Mouse (Mus musculus) fibroblast of lung, adult 2 months (primary cell): ENCODE results near the gene Lpin2.

ENCODE experiments used
- DNase-seq: peaks from one replicate; pipeline ENCODE4 v3.0.0-alpha.2; 2011; ENCODE audit warnings: low read depth

Gene Lpin2

GRCm38 (mm10) chr17:71202136-71202535 is 19.8 kb downstream of the Lpin2 start:
- DNase-seq, result no peak

DNA sequence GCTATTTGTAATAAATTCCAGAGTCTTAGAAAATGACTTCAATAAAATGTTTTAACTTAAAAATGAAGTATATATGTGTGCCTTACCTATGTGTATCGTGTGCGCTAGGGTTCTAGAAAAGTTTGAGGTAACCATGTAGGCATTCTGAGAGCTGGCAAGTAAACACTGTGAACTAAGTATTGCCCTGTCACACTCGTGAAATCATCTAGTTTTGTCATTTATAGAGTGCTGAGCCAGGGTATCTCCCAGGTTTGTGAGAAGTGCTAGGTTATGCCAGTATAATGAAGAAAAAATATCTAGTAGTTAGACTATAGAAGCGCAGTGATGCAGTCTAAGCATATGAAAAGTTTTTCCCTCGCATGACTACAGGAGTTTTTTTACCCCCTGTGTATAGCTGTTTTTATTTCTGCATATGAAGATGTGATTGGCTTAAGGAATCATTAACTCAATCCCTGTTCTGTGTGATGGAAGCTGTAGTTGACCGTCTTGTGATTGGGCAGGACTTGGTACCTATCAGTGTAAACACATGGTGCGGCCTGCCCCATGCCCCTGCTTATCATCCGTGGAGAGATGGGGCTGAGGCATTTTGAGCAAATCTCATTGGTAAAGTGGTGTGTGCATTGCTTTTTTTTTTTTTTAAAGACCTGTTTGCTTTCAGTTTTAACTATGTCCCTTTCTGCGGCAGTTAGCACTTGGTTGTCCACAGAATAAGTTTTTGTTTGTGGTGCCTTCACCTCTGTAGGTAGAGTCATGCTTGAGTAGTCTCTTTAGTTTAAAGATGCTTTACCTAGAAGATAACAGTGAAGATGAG is 21.8 kb downstream of the Lpin2 start:
- no peak for DNase-seq

DNA sequence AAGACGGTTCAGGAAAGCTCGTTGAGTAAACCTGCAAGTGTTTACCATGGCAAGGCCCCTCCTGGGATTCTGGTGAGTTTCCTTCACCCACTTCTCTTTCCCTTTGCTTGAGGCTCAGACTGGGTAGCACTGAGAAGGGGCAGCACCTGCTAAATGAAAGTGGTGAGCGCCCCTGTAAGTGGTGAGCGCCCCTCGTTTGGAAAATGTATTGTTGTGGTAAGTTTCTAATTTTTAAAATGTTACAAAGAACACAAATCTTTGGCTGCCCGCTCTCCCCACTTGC is 22.4 kb downstream of the Lpin2 start:
- no peak for DNase-seq

- DNase-seq, result no peak
Observed at GRCm38 (mm10) chr17:71206136-71206893, 24.0 kb downstream of the Lpin2 start.

DNA sequence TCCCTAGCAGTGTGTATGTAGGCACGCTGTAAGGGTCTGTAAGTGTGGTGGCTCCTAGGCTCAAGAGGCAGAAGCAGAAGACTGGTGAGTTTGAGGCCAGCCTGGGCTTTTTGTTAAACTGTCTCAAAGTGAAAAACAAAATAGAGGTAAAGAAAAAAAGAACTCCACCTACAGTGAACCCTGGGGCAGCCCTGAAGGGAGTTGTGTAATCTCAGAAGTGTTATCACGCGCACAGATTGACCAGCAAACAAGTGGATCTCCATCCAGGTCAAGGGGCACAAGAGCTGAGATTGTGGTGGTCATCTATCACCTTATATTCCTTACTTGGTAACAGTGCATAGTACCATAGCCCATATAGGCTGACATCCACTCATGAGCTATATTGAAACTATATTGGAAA is 24.9 kb downstream of the Lpin2 start:
- DNase-seq, result no peak

GRCm38 (mm10) chr17:71208376-71208775 is 26.0 kb downstream of the Lpin2 start:
- DNase-seq, result no peak

GRCm38 (mm10) chr17:71208921-71209320 is 26.6 kb downstream of the Lpin2 start:
- DNase-seq, result no peak

DNA sequence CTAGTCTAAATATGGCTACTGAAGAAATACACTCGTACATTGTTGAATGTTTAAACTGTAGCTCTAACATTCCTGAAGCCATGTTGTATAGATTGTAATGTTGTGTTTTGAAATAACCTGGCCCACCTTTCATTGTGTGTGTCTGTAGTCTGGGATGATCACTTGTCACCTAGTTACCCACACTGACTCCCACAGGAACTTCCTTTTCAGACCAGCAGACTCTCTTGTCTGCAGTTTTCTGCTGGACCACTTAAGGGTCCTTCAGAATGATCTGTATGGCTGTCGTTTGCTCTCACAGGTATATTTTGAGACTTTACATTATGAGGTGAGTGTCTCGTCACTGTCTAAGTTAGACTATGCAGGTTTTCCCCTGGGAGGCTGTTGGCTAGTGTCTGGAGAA is 27.6 kb downstream of the Lpin2 start:
- no peak for DNase-seq

GRCm38 (mm10) chr17:71211962-71212646 is 29.7 kb downstream of the Lpin2 start:
- DNase-seq, result no peak

GRCm38 (mm10) chr17:71213666-71214065 is 31.3 kb downstream of the Lpin2 start:
- DNase-seq, result no peak

DNA sequence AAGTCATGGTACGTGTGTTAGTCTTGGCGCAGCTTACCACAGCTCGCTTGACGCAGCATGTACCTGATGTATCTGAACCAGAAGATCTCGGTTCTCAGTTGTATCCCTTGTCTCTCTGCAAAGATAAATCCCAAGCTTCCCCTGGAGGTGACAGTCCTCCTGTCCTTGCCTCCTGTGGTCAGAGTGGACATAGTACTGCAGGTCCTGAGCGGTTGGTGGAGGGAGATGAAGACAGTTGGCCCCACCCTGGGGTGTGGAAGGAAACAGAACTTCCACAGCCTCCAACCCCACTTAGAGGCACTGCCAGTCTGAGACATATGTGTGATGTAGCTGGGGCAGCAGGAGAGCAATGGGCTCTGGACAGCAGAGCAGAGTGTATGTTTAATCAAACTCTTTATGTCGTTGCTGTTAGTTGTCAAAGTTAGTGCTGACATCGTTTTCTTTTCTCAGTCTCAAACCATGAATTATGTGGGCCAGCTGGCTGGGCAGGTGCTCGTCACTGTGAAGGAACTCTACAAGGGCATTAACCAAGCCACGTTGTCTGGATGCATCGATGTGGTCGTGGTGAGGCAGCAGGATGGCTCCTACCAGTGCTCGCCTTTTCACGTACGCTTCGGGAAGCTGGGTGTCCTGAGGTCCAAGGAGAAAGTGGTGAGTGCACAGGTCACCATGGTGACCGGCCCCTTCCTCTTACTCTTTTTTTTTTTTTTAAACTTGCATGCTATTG is 32.3 kb downstream of the Lpin2 start:
- DNase-seq, result no peak

DNA sequence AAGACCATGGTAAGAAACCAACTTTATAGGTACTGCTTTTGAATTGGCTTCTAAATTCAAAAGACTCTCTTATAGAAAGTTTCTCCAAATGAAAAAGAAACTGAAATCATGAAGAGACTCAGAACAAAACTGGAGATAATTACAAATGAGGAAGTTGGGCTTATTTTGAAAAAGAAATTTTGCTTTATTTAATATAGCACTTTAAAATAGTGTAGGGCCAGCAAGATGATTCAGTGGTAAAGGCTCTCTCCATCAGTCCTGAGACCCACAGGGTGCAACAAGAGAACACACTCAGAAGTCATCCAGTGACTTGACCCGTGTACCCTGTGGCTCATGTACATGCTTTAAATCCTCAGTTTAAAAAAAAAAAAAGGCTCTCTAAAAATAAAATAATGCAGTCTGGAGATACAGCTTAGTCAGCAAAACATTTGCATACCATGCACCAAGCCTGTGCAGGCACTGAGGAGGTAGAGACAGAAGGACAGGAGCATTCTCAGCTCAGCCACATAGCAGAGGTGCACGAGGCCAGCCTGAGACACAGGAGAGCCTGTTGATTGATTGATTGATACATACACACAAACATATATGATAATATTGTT is 33.0 kb downstream of the Lpin2 start:
- no peak for DNase-seq

- DNase-seq, result no peak
Observed at GRCm38 (mm10) chr17:71216263-71216662, 33.9 kb downstream of the Lpin2 start.

- DNase-seq, result no peak
Observed at GRCm38 (mm10) chr17:71217111-71217685, 34.8 kb downstream of the Lpin2 start.

GRCm38 (mm10) chr17:71221383-71221782 is 39.0 kb downstream of the Lpin2 start:
- no peak for DNase-seq

DNA sequence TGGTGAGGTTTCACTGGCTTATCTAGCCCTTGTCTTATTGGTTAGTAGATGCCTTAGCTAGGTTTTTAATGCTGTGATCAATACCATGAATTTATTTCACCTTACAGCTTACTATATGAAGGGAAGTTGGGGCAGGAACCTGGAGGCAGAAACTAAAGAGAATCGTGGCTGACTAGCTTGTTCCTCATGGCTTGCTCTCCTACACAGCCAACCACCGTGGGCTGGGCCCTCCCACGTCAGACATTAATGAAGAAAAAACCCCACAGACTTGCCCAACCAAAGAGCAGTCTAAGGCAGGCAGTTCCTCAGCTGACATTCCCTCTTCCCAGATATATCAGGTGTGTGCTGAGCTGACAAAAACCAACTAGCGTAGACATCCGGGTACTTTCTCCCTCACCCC is 41.3 kb downstream of the Lpin2 start:
- DNase-seq, result no peak

DNA sequence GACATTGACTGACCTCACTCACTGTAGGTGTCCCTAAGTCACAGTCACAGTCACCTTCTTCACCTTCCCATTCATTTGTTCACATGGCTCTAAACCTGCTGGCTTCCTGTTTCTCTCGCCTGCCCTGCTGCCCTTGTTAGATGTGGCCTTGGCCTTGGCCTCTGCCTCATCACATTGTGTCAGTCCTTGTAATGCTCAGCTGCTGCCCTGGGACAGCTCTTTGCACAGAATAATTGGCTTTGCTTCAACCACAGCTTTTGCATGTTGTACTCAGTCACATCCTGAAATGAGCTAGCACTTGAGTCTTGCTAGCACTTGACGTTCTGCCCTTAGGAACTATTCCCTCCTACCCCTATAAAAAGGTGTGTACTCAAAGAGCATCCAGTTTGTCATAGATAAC is 42.2 kb downstream of the Lpin2 start:
- DNase-seq, result no peak

GRCm38 (mm10) chr17:71225091-71225490 is 42.7 kb downstream of the Lpin2 start:
- DNase-seq, result no peak

GRCm38 (mm10) chr17:71227128-71227895 is 45.0 kb downstream of the Lpin2 start:
- DNase-seq, result no peak

DNA sequence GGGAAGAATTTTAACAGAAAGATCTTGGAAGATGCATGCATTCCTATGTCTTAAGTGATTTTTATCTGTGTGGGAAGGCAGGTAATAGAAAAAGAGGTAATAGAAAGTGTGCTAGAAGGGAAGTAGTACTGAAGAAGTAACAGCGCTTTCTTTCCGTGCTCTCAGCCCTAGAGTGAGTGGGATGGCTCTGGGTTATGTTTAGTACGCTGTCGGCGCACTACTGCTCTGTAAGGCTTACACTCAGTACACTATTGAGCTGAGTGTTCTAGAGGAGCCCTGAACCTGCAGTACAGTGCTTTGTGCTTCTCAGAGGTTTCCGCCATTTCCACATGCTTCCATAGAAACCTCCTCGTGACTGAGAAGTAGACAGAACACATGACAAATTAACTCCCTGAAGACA is 46.3 kb downstream of the Lpin2 start:
- DNase-seq, result no peak
